8 mouse cellular contexts compared by ENCODE assay signal in the genomic region with DNA sequence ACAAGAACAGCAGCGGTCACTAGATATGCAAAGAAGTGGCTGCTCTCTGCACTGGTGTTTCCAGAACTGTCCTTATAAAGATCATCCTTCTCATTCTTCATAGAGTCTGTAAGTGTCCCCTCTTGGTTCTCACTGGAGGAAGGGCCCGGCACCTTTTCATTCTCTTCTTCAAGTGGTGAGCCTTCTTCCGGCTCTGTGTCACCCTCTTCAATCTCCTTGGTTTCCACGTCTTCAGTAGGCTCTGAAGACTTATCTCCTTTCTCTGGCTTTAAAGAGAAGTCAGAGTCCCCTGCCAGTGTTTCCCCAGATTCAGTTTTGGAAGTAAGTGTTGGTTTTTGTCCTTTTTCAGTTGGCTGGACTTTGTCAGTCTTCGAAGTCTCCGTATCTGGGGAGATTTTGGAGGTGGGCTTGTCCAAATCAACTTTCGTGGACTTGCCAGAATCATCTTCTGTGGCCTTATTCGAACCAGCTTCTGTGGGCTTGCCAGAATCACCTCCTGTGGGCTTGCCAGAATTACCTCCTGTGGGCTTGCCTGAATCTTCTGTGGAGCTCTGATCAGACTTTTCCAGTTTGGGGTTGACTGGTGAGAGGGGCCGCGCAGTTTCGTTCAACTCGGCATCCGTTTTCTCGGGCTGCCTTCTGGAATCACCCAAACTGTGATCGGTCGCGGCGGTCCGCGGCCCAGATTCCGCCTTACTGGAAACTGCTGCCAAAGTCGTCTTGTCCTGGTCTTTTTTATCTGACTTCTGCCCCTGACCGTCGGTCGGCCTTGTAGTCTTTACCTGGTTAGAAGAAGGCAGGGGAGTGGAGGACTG. TPM values are rescaled to one million over a fixed set of nuclear protein-coding genes. Genes with fewer than 3 reads are reported as not detected.
DNase-seq lines count a peak whose midpoint lies in the region; ATAC-seq and TF ChIP-seq lines count a peak whose summit lies in the region.

No protein-coding gene starts in this region.

- intact Hi-C loops in heart, postnatal 25 days (cut with DNase I), result loop anchor here (2.0 kb wide), 1 partner anchor 15 kb away; no protein-coding TSS in a partner anchor

- no peak for TF ChIP-seq RAD21 in CH12.LX (IDR thresholded peaks at IDR 0.05; ENCODE audit: low read depth, low read length)

- peak overlapping the region; percentile 89 for H3K4me3 ChIP-seq in heart, embryonic 12.5 days
- peak overlapping the region; percentile 93 to 99 (median 94) for H3K4me3 ChIP-seq in CH12.LX (replicated peaks in 1 of 3; ENCODE audit: low read depth in 2 of 3, low read length in 2 of 3, poor library complexity in 1 of 3)
- H3K4me3 ChIP-seq in erythroblast, embryonic 14.5 days (replicated peaks), result peak overlapping the region; percentile 85
- H3K4me3 ChIP-seq in limb, embryonic 13.5 days, result peak overlapping the region; percentile 84
- H3K4me3 ChIP-seq in small intestine, adult 2 months (ENCODE audit: low read depth, low read length), result peak overlapping the region; percentile 96

- no peak for ATAC-seq in heart, embryonic 12.5 days (ENCODE audit: insufficient number of reproducible peaks, low FRiP score)
- no peak for ATAC-seq in limb, embryonic 13.5 days (ENCODE audit: low FRiP score, low read depth)

- in situ Hi-C loops in CH12.LX (cut with MboI; ENCODE audit: low pct_ligation_motif_present, low pct_unique_long_range_greater_than_20kb, low sequenced_read_pairs), result no loop called here

- H3K27me3 ChIP-seq in heart, embryonic 12.5 days (replicated peaks), result no peaks in the 10 kb centered on the region
- no peaks in the 10 kb centered on the region for H3K27me3 ChIP-seq in CH12.LX (replicated peaks)
- 0 out of 2 replicates have a peak, but pooled peaks cover 2% of the 10 kb centered on the region for H3K27me3 ChIP-seq in erythroblast, embryonic 14.5 days (ENCODE audit: control insufficient read depth)
- no peaks in the 10 kb centered on the region for H3K27me3 ChIP-seq in limb, embryonic 13.5 days
- H3K27me3 ChIP-seq in small intestine, adult 2 months (ENCODE audit: control insufficient read depth, insufficient read depth, low read length), result no peaks in the 10 kb centered on the region

- H3K4me1 ChIP-seq in heart, embryonic 12.5 days (replicated peaks), result peaks cover 27% of the 10 kb centered on the region
- peaks cover 5 to 26% of the 10 kb centered on the region in 2 experiments for H3K4me1 ChIP-seq in CH12.LX (ENCODE audit: control insufficient read depth in 1 of 2, insufficient read depth in 2 of 2)
- H3K4me1 ChIP-seq in erythroblast, embryonic 14.5 days (ENCODE audit: control insufficient read depth), result peaks cover 35% of the 10 kb centered on the region
- peaks cover 33% of the 10 kb centered on the region for H3K4me1 ChIP-seq in limb, embryonic 13.5 days
- H3K4me1 ChIP-seq in small intestine, adult 2 months (ENCODE audit: control insufficient read depth, insufficient read depth, insufficient read length, low read length), result peaks cover 7% of the 10 kb centered on the region

- TF ChIP-seq POLR2A in CH12.LX (IDR thresholded peaks at IDR 0.05; ENCODE audit: low read depth, low read length), result no peak
- TF ChIP-seq POLR2A in small intestine, adult 2 months (IDR thresholded peaks at IDR 0.05; ENCODE audit: low read depth, low read length), result no peak

- no peak for DNase-seq in heart, postnatal 25 days (ENCODE audit: low spot score)
- DNase-seq in CH12.LX (ENCODE audit: extremely low read depth), result no peak
- DNase-seq in urinary bladder, adult 2 months (ENCODE audit: low spot score), result no peak
- DNase-seq in ovary, postnatal 36 days (ENCODE audit: low spot score), result no peak

- H3K79me2 ChIP-seq in CH12.LX (replicated peaks; ENCODE audit: control insufficient read depth, extremely low read depth, insufficient read depth, poor library complexity, severe bottlenecking), result peaks cover 31% of the 10 kb centered on the region

- peak overlapping the region; percentile 83 for H3K9ac ChIP-seq in heart, embryonic 12.5 days
- H3K9ac ChIP-seq in CH12.LX (ENCODE audit: insufficient read depth, low read depth), result peak overlapping the region; percentile 84
- H3K9ac ChIP-seq in limb, embryonic 13.5 days, result peak overlapping the region; percentile 84

- H3K36me3 ChIP-seq in heart, embryonic 12.5 days, result peaks cover 30% of the 10 kb centered on the region
- peaks cover 26 to 43% of the 10 kb centered on the region in 2 experiments for H3K36me3 ChIP-seq in CH12.LX (replicated peaks in 1 of 2; ENCODE audit: control insufficient read depth in 1 of 2, insufficient read depth in 1 of 2, low read length in 1 of 2)
- peaks cover 35% of the 10 kb centered on the region for H3K36me3 ChIP-seq in erythroblast, embryonic 14.5 days (ENCODE audit: control insufficient read depth)
- H3K36me3 ChIP-seq in limb, embryonic 13.5 days, result peaks cover 31% of the 10 kb centered on the region
- H3K36me3 ChIP-seq in small intestine, adult 2 months (ENCODE audit: control insufficient read depth, insufficient read depth, low read length), result peaks cover 21% of the 10 kb centered on the region

- H3K4me2 ChIP-seq in heart, embryonic 12.5 days, result peak overlapping the region; percentile 96
- H3K4me2 ChIP-seq in CH12.LX (ENCODE audit: insufficient read depth, low read depth, poor library complexity, severe bottlenecking), result peak overlapping the region; percentile 97
- peak overlapping the region; percentile 97 for H3K4me2 ChIP-seq in limb, embryonic 13.5 days (replicated peaks)

- dilution Hi-C loops in CH12.LX (cut with MboI; ENCODE audit: extremely low pct_ligation_motif_present, extremely low pct_unique_long_range_greater_than_20kb, low sequenced_read_pairs), result no loop called here

- no peak for TF ChIP-seq CTCF in CH12.LX (conservative IDR thresholded peaks at IDR 0.05 in 1 of 2, IDR thresholded peaks at IDR 0.05 in 1 of 2; ENCODE audit: low read depth in 2 of 2, low read length in 2 of 2)
- TF ChIP-seq CTCF in small intestine, adult 2 months (IDR thresholded peaks at IDR 0.05; ENCODE audit: extremely low read depth, insufficient read length, insufficient replicate concordance, low read depth, low read length), result no peak

- no peaks in the 10 kb centered on the region for H3K9me3 ChIP-seq in heart, embryonic 12.5 days (replicated peaks)
- no peaks in the 10 kb centered on the region for H3K9me3 ChIP-seq in CH12.LX (replicated peaks; ENCODE audit: low read length)
- no peaks in the 10 kb centered on the region for H3K9me3 ChIP-seq in erythroblast, embryonic 14.5 days (ENCODE audit: control insufficient read depth, low read length)
- H3K9me3 ChIP-seq in limb, embryonic 13.5 days, result no peaks in the 10 kb centered on the region

- H3K27ac ChIP-seq in heart, embryonic 12.5 days (ENCODE audit: poor library complexity, severe bottlenecking), result no peak overlapping the region
- no peak overlapping the region for H3K27ac ChIP-seq in CH12.LX (ENCODE audit: insufficient read depth, low read depth)
- H3K27ac ChIP-seq in limb, embryonic 13.5 days, result no peak overlapping the region
- peak overlapping the region; percentile 28 for H3K27ac ChIP-seq in small intestine, adult 2 months (ENCODE audit: insufficient read depth, low read depth, low read length)

- 16% methylated on average over 25 of the region's 25 CpGs for WGBS in heart, embryonic 12.5 days
- whole genome bisulfite sequencing in limb, embryonic 13.5 days, result 27% methylated on average over 25 of the region's 25 CpGs
- WGBS in small intestine, adult 2 months, result 6% methylated on average over 25 of the region's 25 CpGs

- no peak for TF ChIP-seq EP300 in CH12.LX (IDR thresholded peaks at IDR 0.05; ENCODE audit: low read length)

TF ChIP-seq in CH12.LX, 34 proteins besides CTCF, POLR2A, EP300 and RAD21 (continues in another document):
- TF ChIP-seq HCFC1 (IDR thresholded peaks at IDR 0.05; ENCODE audit: low read depth, low read length) (no peak), MEF2A (IDR thresholded peaks at IDR 0.05; ENCODE audit: borderline replicate concordance, low read depth, low read length) (no peak), CHD2 (IDR thresholded peaks at IDR 0.05; ENCODE audit: low read length) (no peak), ELF1 (IDR thresholded peaks at IDR 0.05; ENCODE audit: low read depth, low read length) (no peak), NELFE (IDR thresholded peaks at IDR 0.05; ENCODE audit: low read depth, low read length) (no peak), TCF12 (IDR thresholded peaks at IDR 0.05; ENCODE audit: low read depth, low read length) (no peak), E2F4 (IDR thresholded peaks at IDR 0.05; ENCODE audit: insufficient replicate concordance, low read depth, low read length) (no peak), ZC3H11A (IDR thresholded peaks at IDR 0.05; ENCODE audit: low read depth, low read length) (no peak)

RNA-seq across cellular contexts. Expression of a gene that starts 1.0 kb away (rescaled TPM):
- polyA plus RNA-seq in heart, embryonic 12.5 days (2016; fragmentation: Nextera tagmentation; extraction: Ambion mirVana), result 27.5 and 27.9 TPM in 2 replicates
- 10 to 100 TPM; 46.3 to 50.5 TPM for total RNA-seq in heart, postnatal 25 days (2021)
- total RNA-seq in CH12.LX (2012; rRNA removed) (22.6 and 27.9 TPM in 2 replicates), CH12.LX (2014; rRNA removed) (20.0 and 23.5 TPM in 2 replicates)
- polyA plus RNA-seq in CH12.LX (2012; ENCODE audit: insufficient read length, low read depth), result 29.0 and 33.6 TPM in 2 replicates
- polyA plus RNA-seq in erythroblast, embryonic 14.5 days (2012), result 0.10 and 0.11 TPM in 2 replicates
- 22.0 and 23.0 TPM in 2 replicates for polyA plus RNA-seq in limb, embryonic 13.5 days (2015; fragmentation: Nextera tagmentation; extraction: Ambion mirVana)
- polyA plus RNA-seq in small intestine, adult 2 months (2012; rRNA removed), result 13.4 and 24.1 TPM in 2 replicates
- 68.9 and 70.1 TPM in 2 replicates for polyA plus RNA-seq in urinary bladder, adult 2 months (2012; rRNA removed)

RNA-seq across cellular contexts. Expression of a gene that starts 17.5 kb away (rescaled TPM):
- polyA plus RNA-seq in heart, embryonic 12.5 days (2016; fragmentation: Nextera tagmentation; extraction: Ambion mirVana), result 13.8 and 16.0 TPM in 2 replicates
- total RNA-seq in heart, postnatal 25 days (2021), result 100 to 1,000 TPM; 155 to 157 TPM
- total RNA-seq in CH12.LX (2012; rRNA removed) (12.5 and 15.6 TPM in 2 replicates), CH12.LX (2014; rRNA removed) (14.0 and 15.5 TPM in 2 replicates)
- 27.7 and 28.6 TPM in 2 replicates for polyA plus RNA-seq in CH12.LX (2012; ENCODE audit: insufficient read length, low read depth)
- 0.06 and 0.25 TPM in 2 replicates for polyA plus RNA-seq in erythroblast, embryonic 14.5 days (2012)
- polyA plus RNA-seq in limb, embryonic 13.5 days (2015; fragmentation: Nextera tagmentation; extraction: Ambion mirVana), result 15.1 and 17.9 TPM in 2 replicates
- 51.6 and 70.7 TPM in 2 replicates for polyA plus RNA-seq in small intestine, adult 2 months (2012; rRNA removed)
- polyA plus RNA-seq in urinary bladder, adult 2 months (2012; rRNA removed), result 19.6 and 22.7 TPM in 2 replicates

RNA-seq across cellular contexts. Expression of a gene that starts 17.6 kb away (rescaled TPM):
- polyA plus RNA-seq in heart, embryonic 12.5 days (2016; fragmentation: Nextera tagmentation; extraction: Ambion mirVana), result 12.6 and 13.2 TPM in 2 replicates
- 10 to 100 TPM; 11.3 to 19.8 TPM for total RNA-seq in heart, postnatal 25 days (2021)
- total RNA-seq in CH12.LX (2012; rRNA removed) (4.7 and 7.1 TPM in 2 replicates), CH12.LX (2014; rRNA removed) (4.0 and 4.2 TPM in 2 replicates)
- polyA plus RNA-seq in CH12.LX (2012; ENCODE audit: insufficient read length, low read depth), result 9.0 TPM in 2 replicates
- 0.15 and 0.20 TPM in 2 replicates for polyA plus RNA-seq in erythroblast, embryonic 14.5 days (2012)
- 15.3 and 16.7 TPM in 2 replicates for polyA plus RNA-seq in limb, embryonic 13.5 days (2015; fragmentation: Nextera tagmentation; extraction: Ambion mirVana)
- 13.3 and 22.3 TPM in 2 replicates for polyA plus RNA-seq in small intestine, adult 2 months (2012; rRNA removed)
- polyA plus RNA-seq in urinary bladder, adult 2 months (2012; rRNA removed), result 18.4 and 19.1 TPM in 2 replicates

Comparison
In these comparisons a context has a peak if more than half of its experiments do, and no peak if none do; other contexts are left out.
1. RNA of a gene that starts 1.0 kb away (polyA plus RNA-seq): 68.9 to 70.1 TPM in urinary bladder, adult 2 months, 29.0 to 33.6 TPM in CH12.LX, 27.5 to 27.9 TPM in heart, embryonic 12.5 days, 13.4 to 24.1 TPM in small intestine, adult 2 months and 22.0 to 23.0 TPM in limb, embryonic 13.5 days; 0.10 to 0.11 TPM in erythroblast, embryonic 14.5 days; every median in the first group is over 10 times any median in the second.
2. RNA of a gene that starts 17.5 kb away (polyA plus RNA-seq): 51.6 to 70.7 TPM in small intestine, adult 2 months, 27.7 to 28.6 TPM in CH12.LX, 19.6 to 22.7 TPM in urinary bladder, adult 2 months, 15.1 to 17.9 TPM in limb, embryonic 13.5 days and 13.8 to 16.0 TPM in heart, embryonic 12.5 days; 0.06 to 0.25 TPM in erythroblast, embryonic 14.5 days; every median in the first group is over 10 times any median in the second.
3. Peak in every context shown above with its lines, with median percentiles within 50 percentile points of each other: H3K4me2 ChIP-seq, H3K4me3 ChIP-seq and H3K9ac ChIP-seq.